Comparison of ENCODE assay signal across 8 mouse cellular contexts in the genomic region with DNA sequence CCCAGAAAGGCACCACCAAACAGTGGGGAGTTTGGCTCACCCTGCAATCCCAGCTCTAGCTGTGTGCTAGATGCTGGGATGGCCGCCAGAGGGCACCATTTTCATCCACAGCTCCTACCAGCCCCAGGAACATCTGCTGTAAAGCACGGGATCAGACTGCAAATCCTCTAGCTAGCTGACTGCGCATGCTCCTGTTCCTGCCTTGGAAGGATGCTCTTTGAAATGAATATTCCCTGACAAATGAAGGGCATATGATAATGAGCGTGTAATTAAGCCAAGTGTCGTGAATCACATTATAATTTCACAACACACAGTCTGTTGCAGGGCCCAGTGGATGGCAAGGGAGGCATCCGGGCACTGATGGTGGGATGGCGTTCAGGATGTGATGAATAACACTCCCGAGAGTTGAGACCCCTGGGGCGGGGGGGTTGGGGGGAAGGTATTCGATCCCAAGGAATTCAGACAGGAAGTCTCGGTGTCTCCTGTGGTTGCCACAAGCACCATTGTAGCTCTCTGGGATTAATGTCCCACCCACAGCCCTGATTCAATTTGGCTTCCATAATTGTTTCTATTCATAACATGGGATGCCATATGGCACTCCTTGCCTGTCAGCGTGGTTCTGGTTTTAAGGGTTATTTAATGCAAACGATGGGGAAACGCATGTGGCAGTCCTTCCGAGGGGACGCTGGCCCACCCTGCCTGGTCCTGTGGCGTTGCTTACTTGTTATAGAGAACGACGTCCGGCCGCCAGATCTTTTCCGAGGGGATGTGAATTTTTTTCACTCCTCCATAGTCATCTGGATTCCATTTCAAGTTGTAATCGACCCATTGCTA. TPM values are rescaled to one million over a fixed set of nuclear protein-coding genes. Genes with fewer than 3 reads are reported as not detected.
A peak's percentile ranks its signal among the peaks of the same experiment; 100 is the strongest.
DNase-seq lines count a peak whose midpoint lies in the region; ATAC-seq and TF ChIP-seq lines count a peak whose summit lies in the region.

No protein-coding gene starts in this region.

- no peak for TF ChIP-seq EP300 in stomach, postnatal 0 days (optimal IDR thresholded peaks at IDR 0.05)

- no peak for TF ChIP-seq POLR2A in kidney, adult 2 months (IDR thresholded peaks at IDR 0.05; ENCODE audit: low read depth, low read length)

- no peaks in the 10 kb centered on the region; the same call in 1 of the 2 replicates for H3K27me3 ChIP-seq in embryonic facial prominence, embryonic 14.5 days (replicated peaks; ENCODE audit: control insufficient read depth, insufficient read depth, low read length)
- no peaks in the 10 kb centered on the region for H3K27me3 ChIP-seq in kidney, adult 2 months (replicated peaks; ENCODE audit: control insufficient read depth, insufficient read depth, low read length)
- no peaks in the 10 kb centered on the region for H3K27me3 ChIP-seq in limb, embryonic 10.5 days (ENCODE audit: low read depth, poor library complexity, severe bottlenecking)
- no peaks in the 10 kb centered on the region for H3K27me3 ChIP-seq in midbrain, postnatal 0 days (ENCODE audit: insufficient read depth, low read length)
- no peaks in the 10 kb centered on the region for H3K27me3 ChIP-seq in stomach, postnatal 0 days (ENCODE audit: control insufficient read depth, insufficient read depth, low read length)

- H3K9me3 ChIP-seq in embryonic facial prominence, embryonic 14.5 days (ENCODE audit: control insufficient read depth, low read length), result no peaks in the 10 kb centered on the region
- H3K9me3 ChIP-seq in limb, embryonic 10.5 days (replicated peaks), result no peaks in the 10 kb centered on the region
- H3K9me3 ChIP-seq in midbrain, postnatal 0 days (ENCODE audit: low read length), result no peaks in the 10 kb centered on the region
- no peaks in the 10 kb centered on the region for H3K9me3 ChIP-seq in stomach, postnatal 0 days (ENCODE audit: control insufficient read depth, low read length)

- ATAC-seq in embryonic facial prominence, embryonic 14.5 days (ENCODE audit: low read depth), result peak; percentile 92
- peak; percentile 91 for ATAC-seq in midbrain, postnatal 0 days (ENCODE audit: low FRiP score)
- peak; percentile 84 for ATAC-seq in stomach, postnatal 0 days (ENCODE audit: low FRiP score, low TSS enrichment)

- H3K4me1 ChIP-seq in embryonic facial prominence, embryonic 14.5 days (ENCODE audit: control insufficient read depth, insufficient read depth, low read length), result 0 out of 2 replicates have a peak, but pooled peaks cover 4% of the 10 kb centered on the region
- H3K4me1 ChIP-seq in kidney, adult 2 months (ENCODE audit: control insufficient read depth, insufficient read depth, low read length), result no peaks in the 10 kb centered on the region
- peaks cover 36% of the 10 kb centered on the region for H3K4me1 ChIP-seq in limb, embryonic 10.5 days
- H3K4me1 ChIP-seq in midbrain, postnatal 0 days (ENCODE audit: insufficient read depth, low read length), result no peaks in the 10 kb centered on the region
- no peaks in the 10 kb centered on the region for H3K4me1 ChIP-seq in stomach, postnatal 0 days (replicated peaks; ENCODE audit: control insufficient read depth, insufficient read depth)

- H3K4me3 ChIP-seq in embryonic facial prominence, embryonic 14.5 days (ENCODE audit: low read depth, low read length), result peak overlapping the region; percentile 31
- no peak overlapping the region for H3K4me3 ChIP-seq in kidney, adult 2 months (ENCODE audit: insufficient read depth, low read depth, low read length)
- peak overlapping the region; percentile 46 for H3K4me3 ChIP-seq in limb, embryonic 10.5 days
- peak overlapping the region; percentile 25 for H3K4me3 ChIP-seq in midbrain, postnatal 0 days (ENCODE audit: low read depth, low read length)
- H3K4me3 ChIP-seq in stomach, postnatal 0 days (ENCODE audit: low read depth, low read length), result no peak overlapping the region

- DNase-seq in CD4-positive helper T cell, adult 2 months (ENCODE audit: low read depth, low spot score), result peak; percentile 52
- peak; percentile 79 for DNase-seq in adrenal gland, postnatal 25 days
- peak; percentile 95 for DNase-seq in embryonic facial prominence, embryonic 14.5 days (ENCODE audit: low spot score)
- peak; percentile 42 for DNase-seq in heart, adult 8-10 months (ENCODE audit: low spot score)
- DNase-seq in kidney, adult 2 months, result peak; percentile 71
- DNase-seq in limb, embryonic 10.5 days (ENCODE audit: low spot score), result peak; percentile 91
- DNase-seq in midbrain, postnatal 0 days (ENCODE audit: low spot score), result peak; percentile 97
- DNase-seq in stomach, postnatal 0 days (ENCODE audit: low spot score), result peak; percentile 73

- H3K36me3 ChIP-seq in embryonic facial prominence, embryonic 14.5 days (ENCODE audit: control insufficient read depth, insufficient read depth, low read length), result no peaks in the 10 kb centered on the region
- no peaks in the 10 kb centered on the region for H3K36me3 ChIP-seq in kidney, adult 2 months (ENCODE audit: control insufficient read depth, insufficient read depth, low read length)
- no peaks in the 10 kb centered on the region for H3K36me3 ChIP-seq in limb, embryonic 10.5 days
- H3K36me3 ChIP-seq in midbrain, postnatal 0 days (ENCODE audit: insufficient read depth, low read length), result no peaks in the 10 kb centered on the region
- no peaks in the 10 kb centered on the region for H3K36me3 ChIP-seq in stomach, postnatal 0 days (ENCODE audit: control insufficient read depth, insufficient read depth, low read length)

- peak overlapping the region; percentile 52 for H3K4me2 ChIP-seq in embryonic facial prominence, embryonic 14.5 days (ENCODE audit: low read depth, low read length)
- H3K4me2 ChIP-seq in midbrain, postnatal 0 days (ENCODE audit: low read depth, low read length, poor library complexity, severe bottlenecking), result peak overlapping the region; percentile 50
- no peak overlapping the region for H3K4me2 ChIP-seq in stomach, postnatal 0 days (replicated peaks; ENCODE audit: low read depth)

- TF ChIP-seq CTCF in kidney, adult 2 months (conservative IDR thresholded peaks at IDR 0.05; ENCODE audit: insufficient read depth, insufficient read length, low read depth, low read length), result peak; percentile 88
- peak; percentile 99 for TF ChIP-seq CTCF in midbrain, postnatal 0 days (IDR thresholded peaks at IDR 0.05)
- TF ChIP-seq CTCF in stomach, postnatal 0 days (IDR thresholded peaks at IDR 0.05; ENCODE audit: low read depth), result peak; percentile 93

- H3K27ac ChIP-seq in embryonic facial prominence, embryonic 14.5 days (replicated peaks; ENCODE audit: low read depth, low read length), result peak overlapping the region; percentile 35
- no peak overlapping the region for H3K27ac ChIP-seq in kidney, adult 2 months (ENCODE audit: insufficient read depth, low read depth, low read length)
- peak overlapping the region; percentile 81 for H3K27ac ChIP-seq in limb, embryonic 10.5 days
- H3K27ac ChIP-seq in midbrain, postnatal 0 days (ENCODE audit: low read depth, low read length), result peak overlapping the region; percentile 55; the same call in 1 of the 2 replicates
- no peak overlapping the region for H3K27ac ChIP-seq in stomach, postnatal 0 days (replicated peaks)

- WGBS in embryonic facial prominence, embryonic 14.5 days, result 14% methylated on average over 23 of the region's 23 CpGs
- 37% methylated on average over 23 of the region's 23 CpGs for WGBS in kidney, adult 2 months
- 17% methylated on average over 23 of the region's 23 CpGs for WGBS in limb, embryonic 10.5 days
- 17% methylated on average over 23 of the region's 23 CpGs for WGBS in midbrain, postnatal 0 days
- WGBS in stomach, postnatal 0 days, result 35% methylated on average over 23 of the region's 23 CpGs

- no peak overlapping the region; the same call in 1 of the 2 replicates for H3K9ac ChIP-seq in embryonic facial prominence, embryonic 14.5 days (ENCODE audit: low read depth, low read length)
- H3K9ac ChIP-seq in midbrain, postnatal 0 days (replicated peaks; ENCODE audit: low read length, poor library complexity, severe bottlenecking), result peak overlapping the region; percentile 34; the same call in 1 of the 2 replicates
- H3K9ac ChIP-seq in stomach, postnatal 0 days (ENCODE audit: low read length), result no peak overlapping the region

RNA-seq across cellular contexts. Expression of a gene that starts 7.4 kb away (rescaled TPM):
- total RNA-seq in adrenal gland, postnatal 25 days (2021), result not detected in 2 replicates
- 25.9 and 26.2 TPM in 2 replicates for polyA plus RNA-seq in embryonic facial prominence, embryonic 14.5 days (2014; fragmentation: Nextera tagmentation; extraction: Ambion mirVana)
- total RNA-seq in heart, adult 8-10 months (2022), result under 1 TPM in 3 of 4 experiments, not detected in 1; 0.05 to 0.11 (median 0.06) TPM
- polyA plus RNA-seq in kidney, adult 2 months (2012; rRNA removed), result not detected in 2 replicates
- 2.3 and 3.9 TPM in 2 replicates for polyA plus RNA-seq in limb, embryonic 10.5 days (2016; fragmentation: Nextera tagmentation; extraction: Ambion mirVana)
- 0.22 TPM in 1 of 2 replicates, not detected in the other for total RNA-seq in midbrain, postnatal 0 days (2014; rRNA removed)
- polyA plus RNA-seq in midbrain, postnatal 0 days (2015; fragmentation: Nextera tagmentation; extraction: Ambion mirVana), result 0.25 and 0.31 TPM in 2 replicates
- polyA plus RNA-seq in stomach, postnatal 0 days (2015; fragmentation: Nextera tagmentation; extraction: Ambion mirVana), result 0.36 and 0.59 TPM in 2 replicates

RNA-seq across cellular contexts. Expression of a gene that starts 43.2 kb away (rescaled TPM):
- total RNA-seq in adrenal gland, postnatal 25 days (2021), result 14.9 and 17.0 TPM in 2 replicates
- polyA plus RNA-seq in embryonic facial prominence, embryonic 14.5 days (2014; fragmentation: Nextera tagmentation; extraction: Ambion mirVana), result 21.5 and 23.5 TPM in 2 replicates
- total RNA-seq in heart, adult 8-10 months (2022), result 10 to 100 TPM; 11.5 to 14.6 (median 13.3) TPM
- polyA plus RNA-seq in kidney, adult 2 months (2012; rRNA removed), result 4.8 and 8.0 TPM in 2 replicates
- 13.3 and 14.2 TPM in 2 replicates for polyA plus RNA-seq in limb, embryonic 10.5 days (2016; fragmentation: Nextera tagmentation; extraction: Ambion mirVana)
- total RNA-seq in midbrain, postnatal 0 days (2014; rRNA removed), result 1.8 and 4.3 TPM in 2 replicates
- 2.1 and 2.4 TPM in 2 replicates for polyA plus RNA-seq in midbrain, postnatal 0 days (2015; fragmentation: Nextera tagmentation; extraction: Ambion mirVana)
- polyA plus RNA-seq in stomach, postnatal 0 days (2015; fragmentation: Nextera tagmentation; extraction: Ambion mirVana), result 3.1 and 3.3 TPM in 2 replicates

Comparison
In these comparisons a context has a peak if more than half of its experiments do, and no peak if none do; other contexts are left out.
1. DNase-seq: peak in every context shown above with its lines; median percentile 97 in midbrain, postnatal 0 days; 95 in embryonic facial prominence, embryonic 14.5 days; 91 in limb, embryonic 10.5 days; 79 in adrenal gland, postnatal 25 days; 73 in stomach, postnatal 0 days; 71 in kidney, adult 2 months; 52 in CD4-positive helper T cell, adult 2 months; 42 in heart, adult 8-10 months.
2. H3K27ac ChIP-seq: peak in embryonic facial prominence, embryonic 14.5 days (single experiment), limb, embryonic 10.5 days (single experiment) and midbrain, postnatal 0 days (single experiment); none in kidney, adult 2 months (single experiment) and stomach, postnatal 0 days (single experiment).
3. H3K4me3 ChIP-seq: peak in embryonic facial prominence, embryonic 14.5 days (single experiment), limb, embryonic 10.5 days (single experiment) and midbrain, postnatal 0 days (single experiment); none in kidney, adult 2 months (single experiment) and stomach, postnatal 0 days (single experiment).
4. Peak in every context shown above with its lines, with median percentiles within 50 percentile points of each other: ATAC-seq and CTCF ChIP-seq.